Mouse (Mus musculus) thymus, adult 2 months (tissue): ENCODE data around the gene Gpr173. TPM values are rescaled to one million over a fixed set of nuclear protein-coding genes. Genes with fewer than 3 reads are reported as not detected.
"Not testable (repeated sequence)": the region's sequence is repeated elsewhere in the genome, so short reads cannot be mapped to it uniquely, and the experiment has no call there.

Experiments
- DNase-seq: peaks from one replicate; pipeline ENCODE4 v3.0.0; 2021
- H3K27ac ChIP-seq: fragments of 200-500 bp; 2 replicates; pipeline ENCODE4 v1.5.1; 2012; ENCODE audit warnings: low read length, control low read depth; ENCODE audit not compliant: control insufficient read depth, insufficient read depth
- H3K27me3 ChIP-seq: fragments of 200-500 bp; 2 replicates; pipeline ENCODE4 v1.6.1; 2012; ENCODE audit warnings: mild to moderate bottlenecking, low read length, moderate library complexity, mixed read lengths; ENCODE audit not compliant: control insufficient read depth, insufficient read depth
- H3K36me3 ChIP-seq: fragments of 200-500 bp; 2 replicates; pipeline ENCODE4 v1.6.1; 2012; ENCODE audit warnings: mild to moderate bottlenecking, low read length, moderate library complexity; ENCODE audit not compliant: control insufficient read depth, insufficient read depth
- H3K4me1 ChIP-seq: fragments of 200-500 bp; replicated peaks from 2 replicates; pipeline ENCODE4 v1.6.1; 2012; ENCODE audit warnings: low read length; ENCODE audit not compliant: control insufficient read depth, insufficient read depth
- H3K4me3 ChIP-seq: fragments of 200-500 bp; 2 replicates; pipeline ENCODE4 v1.5.1; 2012; ENCODE audit warnings: mild to moderate bottlenecking, low read length, control low read depth, moderate library complexity; ENCODE audit not compliant: control insufficient read depth, insufficient read depth
- CTCF ChIP-seq: fragments of 200-500 bp; IDR thresholded peaks from 2 replicates; pipeline ENCODE4 v1.5.1; 2012; ENCODE audit warnings: mild to moderate bottlenecking, control low read depth, low read length, moderate library complexity, borderline replicate concordance; ENCODE audit not compliant: control insufficient read depth, poor library complexity, insufficient read depth; ENCODE audit errors: extremely low read depth
- POLR2A ChIP-seq: fragments of 200-500 bp; IDR thresholded peaks from 2 replicates; pipeline ENCODE4 v1.6.1; 2012; ENCODE audit warnings: mild to moderate bottlenecking, low read length, control low read depth, moderate library complexity; ENCODE audit not compliant: control insufficient read depth, poor library complexity, insufficient read depth; ENCODE audit errors: extremely low read depth
- WGBS: fragments of 180-500 bp; shearing (Covaris S2); methylation state at CpG from one replicate; pipeline ENCODE4 v1.1.7; 2018; 5-methylcytosine and 5-hydroxymethylcytosine counted together
- polyA plus RNA-seq: library from polyadenylated mRNA; depleted of rRNA; stranded (reverse); fragments of >200 nt; gene quantifications from 2 replicates; pipeline ENCODE4 v1.2.3, GENCODE M21; 2012

The Gpr173 gene
- polyA plus RNA-seq, 1 experiment: 1.1 TPM

DNA sequence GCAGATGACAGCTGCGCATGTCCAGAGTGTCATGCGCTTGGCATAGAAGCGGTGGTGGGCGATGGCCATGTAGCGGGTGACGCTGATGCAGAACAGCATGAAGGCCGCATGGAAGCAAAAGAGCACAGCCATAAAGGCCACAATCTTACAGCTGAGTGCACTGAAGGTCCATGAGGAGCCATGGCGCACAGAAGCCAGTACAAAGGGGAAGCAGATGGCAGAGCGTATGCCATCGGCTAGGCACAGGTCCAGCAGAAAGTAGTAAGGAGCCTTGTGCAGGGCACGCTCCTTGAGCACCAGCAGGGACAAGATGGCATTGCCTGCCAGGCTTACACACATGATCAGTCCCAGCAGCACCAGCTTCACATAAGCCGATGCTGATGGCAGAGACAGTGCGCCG lies 21.5 kb downstream of the Gpr173 start:
- Histone ChIP-seq H3K36me3 (no peaks in the 10 kb centered on the region), H3K4me3 (no peak overlapping the region), H3K27me3 (no peaks in the 10 kb centered on the region), H3K4me1 (no peaks in the 10 kb centered on the region), H3K27ac (no peak overlapping the region)
- TF ChIP-seq POLR2A (no peak), CTCF (no peak)
- no peak for DNase-seq
- 97% methylated on average over 14 of the region's 14 CpGs for WGBS

DNA sequence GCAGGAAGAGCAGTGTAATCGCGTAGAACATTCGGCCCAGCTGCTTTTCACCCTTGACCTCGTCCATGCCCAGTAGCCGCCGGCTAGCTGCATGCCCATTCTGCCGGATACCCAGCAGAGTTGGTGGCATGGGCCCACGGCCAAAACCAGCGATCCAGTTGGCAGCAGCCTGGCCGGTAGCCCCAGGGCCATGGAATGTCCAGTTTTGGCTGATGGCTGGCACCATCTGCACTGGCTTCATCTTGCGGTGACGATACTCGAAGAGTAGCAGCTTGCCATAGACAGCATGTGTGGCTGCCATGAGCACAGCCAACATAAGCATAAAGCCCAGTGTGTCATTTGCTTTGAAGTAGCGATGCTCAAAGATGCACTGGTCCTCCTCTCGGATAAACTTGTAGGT lies 21.9 kb downstream of the Gpr173 start:
- Histone ChIP-seq H3K36me3 (no peaks in the 10 kb centered on the region), H3K4me3 (no peak overlapping the region), H3K4me1 (peaks cover 4% of the 10 kb centered on the region; the same call in 1 of the 2 replicates), H3K27me3 (no peaks in the 10 kb centered on the region), H3K27ac (no peak overlapping the region)
- TF ChIP-seq POLR2A: no peak
- no peak for TF ChIP-seq CTCF
- DNase-seq: no peak
- 96% methylated on average over 15 of the region's 15 CpGs for WGBS

DNA sequence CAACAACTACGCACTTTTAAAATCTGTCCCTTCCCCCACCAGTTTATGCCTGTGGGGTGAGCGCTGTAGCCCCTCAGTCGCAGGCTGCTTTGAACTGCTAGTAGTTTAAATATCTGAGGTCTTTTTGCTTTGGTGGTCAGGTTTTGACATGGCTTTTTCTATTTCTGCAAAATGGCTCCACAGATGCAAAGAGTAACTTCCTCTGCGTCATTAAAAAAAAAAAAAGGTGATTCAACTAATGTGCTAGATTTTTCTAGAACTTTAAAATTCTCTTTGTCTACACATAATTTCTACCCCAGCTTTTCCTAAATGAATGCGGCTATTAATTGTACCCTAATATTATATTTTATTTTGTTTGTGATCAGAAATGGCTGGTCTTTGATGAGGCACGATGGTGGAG lies 25.6 kb downstream of the Gpr173 start:
- TF ChIP-seq POLR2A (no peak), CTCF (no peak)
- Histone ChIP-seq H3K4me1 (peaks cover 7% of the 10 kb centered on the region; the same call in 1 of the 2 replicates), H3K27me3 (no peaks in the 10 kb centered on the region), H3K4me3 (peak overlapping the region; percentile 57), H3K27ac (peak overlapping the region; percentile 74; the same call in 1 of the 2 replicates), H3K36me3 (no peaks in the 10 kb centered on the region)
- 27% methylated on average over 6 of the region's 6 CpGs for WGBS
- no peak for DNase-seq

DNA sequence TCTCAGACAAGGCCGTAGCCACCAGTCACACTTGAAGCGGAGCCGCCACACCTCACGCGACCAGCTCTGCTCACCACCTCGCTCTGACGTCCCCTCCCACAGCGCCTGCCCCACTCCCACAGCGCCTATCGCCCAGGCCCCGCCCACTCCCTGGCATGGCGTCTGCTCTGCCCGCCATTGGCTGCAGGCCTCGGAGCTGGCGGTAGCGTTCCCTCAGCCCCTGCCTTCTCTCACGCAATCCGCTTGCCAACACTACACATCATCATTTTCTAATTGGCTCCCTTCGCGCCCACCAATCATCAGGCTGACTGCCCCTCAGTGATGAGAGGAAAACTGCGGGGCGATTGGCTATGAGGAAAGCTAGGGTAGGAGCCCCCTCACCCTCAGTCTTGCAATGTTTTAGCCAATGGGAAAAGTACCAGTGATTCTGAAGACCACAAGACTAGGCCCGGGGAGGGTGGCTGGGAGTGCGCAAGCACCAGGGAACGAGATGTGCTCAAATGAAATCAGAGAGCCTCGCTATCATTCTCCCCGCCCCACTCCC lies 26.1 kb downstream of the Gpr173 start, which contains the start of gene Tspyl2:
Tspyl2 (minus strand) TSS at position 68 of the 544 bp plus-strand sequence.
- WGBS: 0% methylated on average over 26 of the region's 27 CpGs
- H3K4me3 ChIP-seq: peak within 1 kb of the TSS; percentile 57
- TF ChIP-seq CTCF: no peak
- TF ChIP-seq POLR2A: peak; percentile 42; the same call in 1 of the 2 replicates
- H3K4me1 ChIP-seq: peaks cover 7% of the 10 kb centered on the region; the same call in 1 of the 2 replicates
- H3K27ac ChIP-seq: peak within 1 kb of the TSS; percentile 74; the same call in 1 of the 2 replicates
- peak; percentile 87 for DNase-seq
- H3K27me3 ChIP-seq: no peaks in the 10 kb centered on the region
- no peaks in the 10 kb centered on the region for H3K36me3 ChIP-seq

DNA sequence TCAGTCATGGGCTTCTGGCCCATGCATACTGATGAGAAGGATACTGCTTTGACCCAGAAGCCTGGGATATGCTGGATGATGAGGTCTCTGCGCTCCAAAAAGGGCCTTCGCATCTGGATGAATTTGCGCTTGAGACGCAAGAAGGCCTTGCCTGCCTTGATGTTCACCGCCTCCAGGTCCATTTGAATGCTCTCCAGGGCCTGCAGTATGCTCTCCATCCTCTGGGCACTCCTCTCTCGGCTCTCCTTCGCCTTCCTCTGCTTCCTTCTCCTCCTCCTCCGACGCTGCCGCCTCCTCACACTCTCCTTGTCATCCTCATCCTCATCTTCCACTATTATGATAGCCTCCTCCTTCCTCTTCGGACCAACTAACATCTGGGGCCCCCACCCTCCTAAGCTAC lies 27.0 kb downstream of the Gpr173 start:
- Histone ChIP-seq H3K4me3 (peak overlapping the region; percentile 57), H3K27ac (no peak overlapping the region), H3K36me3 (no peaks in the 10 kb centered on the region), H3K27me3 (no peaks in the 10 kb centered on the region), H3K4me1 (peaks cover 15% of the 10 kb centered on the region)
- 49% methylated on average over 11 of the region's 11 CpGs for WGBS
- no peak for DNase-seq
- no peak for TF ChIP-seq CTCF

DNA sequence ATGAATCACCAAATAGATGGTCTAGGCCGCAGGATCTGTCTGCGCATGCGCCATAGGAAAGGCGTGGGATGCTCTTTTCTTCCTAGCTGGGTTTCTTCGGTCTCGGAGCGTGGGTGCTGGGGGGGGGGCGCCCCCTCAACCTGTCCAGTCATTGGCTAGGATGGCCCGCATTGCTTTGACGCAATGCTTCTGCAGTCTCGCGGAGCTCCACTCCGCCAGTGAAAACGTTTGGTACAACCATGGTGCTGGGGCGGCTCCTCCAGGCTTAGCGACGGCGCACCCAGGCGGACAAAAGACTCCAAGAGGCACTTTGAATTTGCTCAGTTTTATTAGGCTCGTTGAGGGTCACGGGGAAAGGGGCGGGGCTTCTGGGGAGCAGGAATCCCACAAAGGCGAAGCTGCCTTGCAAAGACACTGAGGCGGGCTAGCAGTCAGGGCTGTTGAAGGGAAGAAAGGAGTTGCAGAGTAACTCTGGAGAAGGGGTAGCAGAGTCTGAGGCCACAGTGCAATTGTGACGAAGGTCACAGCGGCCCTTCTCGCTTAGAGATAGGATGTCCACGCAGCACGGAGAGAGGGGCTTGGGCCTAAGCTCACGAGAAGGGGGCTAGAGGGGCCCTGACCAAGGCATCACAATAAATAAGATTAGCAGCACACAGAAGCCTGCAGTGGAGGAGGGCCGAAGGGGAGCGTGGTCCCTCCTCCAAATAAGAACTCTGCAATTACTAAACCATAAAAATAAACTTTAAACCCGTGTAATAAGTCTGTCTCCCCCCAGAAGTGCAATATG lies 31.8 kb downstream of the Gpr173 start:
- Histone ChIP-seq H3K4me1 (peaks cover 12% of the 10 kb centered on the region), H3K27me3 (no peaks in the 10 kb centered on the region), H3K36me3 (no peaks in the 10 kb centered on the region), H3K4me3 (peak overlapping the region; percentile 54), H3K27ac (peak overlapping the region; percentile 68)
- DNase-seq: peak; percentile 68
- TF ChIP-seq POLR2A (no peak), CTCF (no peak)
- WGBS: 15% methylated on average over 33 of the region's 33 CpGs

DNA sequence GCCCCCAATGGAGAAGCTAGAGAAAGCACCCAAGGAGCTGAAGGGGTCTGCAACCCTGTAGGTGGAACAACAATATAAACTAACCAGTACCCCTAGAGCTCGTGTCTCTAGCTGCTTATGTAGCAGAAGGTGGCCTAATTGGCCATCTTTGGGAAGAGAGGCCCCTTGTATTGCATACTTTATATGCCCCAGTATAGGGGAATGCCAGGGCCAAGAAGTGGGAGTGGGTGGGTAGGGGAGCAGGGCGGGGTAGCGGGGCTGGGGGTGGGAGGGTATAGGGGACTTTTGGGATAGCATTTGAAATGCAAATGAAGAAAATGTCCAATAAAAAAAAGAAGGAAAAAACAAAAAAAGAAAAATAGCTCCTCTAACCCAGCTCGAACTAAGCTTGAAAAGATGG lies 32.4 kb downstream of the Gpr173 start:
- WGBS: 72% methylated on average over 4 of the region's 4 CpGs
- not testable (repeated sequence) for H3K4me3 ChIP-seq, H3K27ac ChIP-seq, DNase-seq, H3K27me3 ChIP-seq, H3K36me3 ChIP-seq, H3K4me1 ChIP-seq

DNA sequence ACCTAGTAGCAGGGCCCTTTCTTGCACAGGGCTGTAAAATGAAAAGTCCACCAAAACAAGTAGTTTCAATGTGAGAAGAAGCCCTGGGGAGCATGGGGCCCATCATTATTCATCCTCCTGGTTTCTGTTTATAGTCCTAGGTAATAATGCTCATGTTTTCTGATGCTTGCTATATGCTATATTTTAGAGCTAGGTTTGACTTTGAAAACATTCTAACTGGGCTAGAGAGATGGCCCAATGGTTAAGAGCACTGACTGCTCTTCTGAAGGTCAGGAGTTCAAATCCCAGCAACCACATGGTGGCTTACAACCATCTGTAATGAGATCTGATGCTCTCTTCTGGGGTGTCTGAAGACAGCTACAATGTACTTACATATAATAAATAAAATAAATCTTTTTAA lies 39.1 kb downstream of the Gpr173 start:
- not testable (repeated sequence) for DNase-seq, H3K4me3 ChIP-seq, H3K27ac ChIP-seq, H3K4me1 ChIP-seq, H3K36me3 ChIP-seq, H3K27me3 ChIP-seq
